Mouse (Mus musculus) myocyte (in vitro differentiated cells): ENCODE measurements at regions not wholly inside any gene's neighbourhood (a gene's known extent, or its start where the extent isn't known, plus 50 kb on each side); places are given as distances from the start of the nearest gene placed in this dataset.

Source experiments
- H3K27me3 ChIP-seq: one replicate; pipeline ENCODE4 v1.6.1; 2011; ENCODE audit not compliant: control insufficient read depth, insufficient read depth, insufficient read length
- H3K36me3 ChIP-seq: one replicate; pipeline ENCODE4 v1.6.1; 2011; ENCODE audit not compliant: control insufficient read depth, insufficient read depth
- H3K4me2 ChIP-seq: one replicate; pipeline ENCODE4 v1.6.1; 2011; ENCODE audit warnings: low read depth, control low read depth
- H3K4me3 ChIP-seq: one replicate; pipeline ENCODE4 v1.5.1; 2011; ENCODE audit warnings: mild to moderate bottlenecking, control low read depth, moderate library complexity
- H3K79me2 ChIP-seq: one replicate; pipeline ENCODE4 v1.6.1; 2011; ENCODE audit not compliant: control insufficient read depth, insufficient read depth
- H3ac ChIP-seq: one replicate; pipeline ENCODE4 v1.6.1; 2011; ENCODE audit not compliant: control insufficient read depth, insufficient read length
- CEBPB ChIP-seq: IDR thresholded peaks from 2 replicates; pipeline ENCODE4 v1.6.1; 2011; ENCODE audit warnings: mild to moderate bottlenecking, moderate library complexity; ENCODE audit not compliant: poor library complexity, insufficient read depth, severe bottlenecking
- E2F4 ChIP-seq: IDR thresholded peaks from one replicate; pipeline ENCODE4 v1.6.1; 2011; ENCODE audit warnings: mild to moderate bottlenecking, control low read depth, moderate library complexity; ENCODE audit not compliant: insufficient read depth
- MAX ChIP-seq: IDR thresholded peaks from one replicate; pipeline ENCODE4 v1.6.1; 2011; ENCODE audit warnings: low read depth, mild to moderate bottlenecking, control low read depth
- MYOD1 ChIP-seq, 3 experiments: IDR thresholded peaks; one replicate each; pipeline ENCODE4 v1.6.1; 2011; ENCODE audit warnings: control low read depth in 2 of 3, low read depth in 2 of 3, mild to moderate bottlenecking in 2 of 3, moderate library complexity in 1 of 3; ENCODE audit not compliant: insufficient read length in 2 of 3, control insufficient read depth in 1 of 3
- MYOG ChIP-seq, 3 experiments: IDR thresholded peaks; one replicate each; pipeline ENCODE4 v1.6.1; 2011; ENCODE audit warnings: control low read depth in 2 of 3, low read depth in 2 of 3, mild to moderate bottlenecking in 2 of 3; ENCODE audit not compliant: insufficient read length in 2 of 3, control insufficient read depth in 1 of 3, insufficient read depth in 1 of 3
- POLR2A ChIP-seq: IDR thresholded peaks from one replicate; pipeline ENCODE4 v1.6.1; 2011; ENCODE audit warnings: low read depth, mild to moderate bottlenecking, control low read depth, moderate library complexity; ENCODE audit not compliant: insufficient read length
- POLR2AphosphoS2 ChIP-seq: IDR thresholded peaks from one replicate; pipeline ENCODE4 v1.6.1; 2011; ENCODE audit warnings: low read depth, control low read depth; ENCODE audit not compliant: insufficient read length
- REST ChIP-seq: IDR thresholded peaks from one replicate; pipeline ENCODE4 v1.6.1; 2011; ENCODE audit warnings: mild to moderate bottlenecking, control low read depth, moderate library complexity; ENCODE audit not compliant: insufficient read depth, insufficient read length
- SRF ChIP-seq: IDR thresholded peaks from one replicate; pipeline ENCODE4 v1.6.1; 2011; ENCODE audit warnings: low read depth; ENCODE audit not compliant: control insufficient read depth, insufficient read length
- TCF12 ChIP-seq: IDR thresholded peaks from one replicate; pipeline ENCODE4 v1.6.1; 2011; ENCODE audit warnings: mild to moderate bottlenecking, control low read depth; ENCODE audit not compliant: poor library complexity, insufficient read depth, severe bottlenecking
- TCF3 ChIP-seq: IDR thresholded peaks from one replicate; pipeline ENCODE4 v1.6.1; 2011; ENCODE audit warnings: low read depth, control low read depth; ENCODE audit not compliant: insufficient read length
- USF1 ChIP-seq: IDR thresholded peaks from one replicate; pipeline ENCODE4 v1.6.1; 2011; ENCODE audit warnings: low read depth, mild to moderate bottlenecking, control low read depth, moderate library complexity

- H3K79me2 ChIP-seq = no peaks in the 10 kb centered on the region
- no peak overlapping the region for H3ac ChIP-seq
- no peak overlapping the region for H3K4me2 ChIP-seq
- TF ChIP-seq USF1 (no peak), POLR2A (no peak), MAX (no peak), REST (no peak), MYOD1 (IDR thresholded peaks at IDR 0.05; ENCODE audit: control insufficient read depth in 1 of 3, insufficient read length in 2 of 3, low read depth in 2 of 3) (no peak), CEBPB (no peak), TCF12 (no peak), POLR2AphosphoS2 (no peak), MYOG (IDR thresholded peaks at IDR 0.05; ENCODE audit: control insufficient read depth in 1 of 3, insufficient read depth in 1 of 3, insufficient read length in 2 of 3, low read depth in 2 of 3) (no peak), E2F4 (no peak), TCF3 (no peak), SRF (no peak)
- no peaks in the 10 kb centered on the region for H3K36me3 ChIP-seq
- H3K4me3 ChIP-seq = no peak overlapping the region
- H3K27me3 ChIP-seq = peaks cover 56% of the 10 kb centered on the region
These were observed 58.8 kb upstream of the Polg start for GRCm38 (mm10) chr7:79524921-79525320.

GRCm38 (mm10) chr7:79523696-79524095, 57.5 kb upstream of the Polg start:
- Histone ChIP-seq H3ac (no peak overlapping the region), H3K4me3 (no peak overlapping the region), H3K36me3 (no peaks in the 10 kb centered on the region), H3K4me2 (no peak overlapping the region), H3K27me3 (peaks cover 61% of the 10 kb centered on the region), H3K79me2 (no peaks in the 10 kb centered on the region)
- TF ChIP-seq MYOG (IDR thresholded peaks at IDR 0.05; ENCODE audit: control insufficient read depth in 1 of 3, insufficient read depth in 1 of 3, insufficient read length in 2 of 3, low read depth in 2 of 3) = no peak
- TF ChIP-seq MYOD1 (IDR thresholded peaks at IDR 0.05; ENCODE audit: control insufficient read depth in 1 of 3, insufficient read length in 2 of 3, low read depth in 2 of 3) = no peak
- TF ChIP-seq E2F4 = no peak
- TF ChIP-seq POLR2A = no peak
- no peak for TF ChIP-seq POLR2AphosphoS2
- TF ChIP-seq CEBPB = no peak
- no peak for TF ChIP-seq REST

- Histone ChIP-seq H3K4me2 (no peak overlapping the region), H3ac (no peak overlapping the region), H3K4me3 (no peak overlapping the region), H3K27me3 (peaks cover 52% of the 10 kb centered on the region), H3K79me2 (no peaks in the 10 kb centered on the region), H3K36me3 (no peaks in the 10 kb centered on the region)
- TF ChIP-seq MYOD1 (IDR thresholded peaks at IDR 0.05; ENCODE audit: control insufficient read depth in 1 of 3, insufficient read length in 2 of 3, low read depth in 2 of 3) = no peak
These were observed 55.9 kb upstream of the Polg start for GRCm38 (mm10) chr7:79522046-79522445.

- H3K27me3 ChIP-seq = peaks cover 48% of the 10 kb centered on the region
- no peaks in the 10 kb centered on the region for H3K36me3 ChIP-seq
- no peak for TF ChIP-seq POLR2A
- TF ChIP-seq USF1 = no peak
- TF ChIP-seq CEBPB = no peak
- TF ChIP-seq MAX = no peak
- TF ChIP-seq MYOD1 (IDR thresholded peaks at IDR 0.05; ENCODE audit: control insufficient read depth in 1 of 3, insufficient read length in 2 of 3, low read depth in 2 of 3) = no peak
- TF ChIP-seq REST = no peak
- TF ChIP-seq SRF = no peak
- no peak for TF ChIP-seq TCF3
- no peak for TF ChIP-seq MYOG (IDR thresholded peaks at IDR 0.05; ENCODE audit: control insufficient read depth in 1 of 3, insufficient read depth in 1 of 3, insufficient read length in 2 of 3, low read depth in 2 of 3)
- TF ChIP-seq E2F4 = no peak
- TF ChIP-seq TCF12 = no peak
- TF ChIP-seq POLR2AphosphoS2 = no peak
- no peak overlapping the region for H3K4me2 ChIP-seq
- H3K4me3 ChIP-seq = no peak overlapping the region
- no peak overlapping the region for H3ac ChIP-seq
- no peaks in the 10 kb centered on the region for H3K79me2 ChIP-seq
These were observed 55.1 kb upstream of the Polg start for GRCm38 (mm10) chr7:79521259-79521658.

- no peaks in the 10 kb centered on the region for H3K36me3 ChIP-seq
- H3K4me3 ChIP-seq = no peak overlapping the region
- peaks cover 48% of the 10 kb centered on the region for H3K27me3 ChIP-seq
- TF ChIP-seq POLR2A (no peak), POLR2AphosphoS2 (no peak), TCF3 (no peak), USF1 (no peak), SRF (no peak), TCF12 (no peak)
- H3K79me2 ChIP-seq = no peaks in the 10 kb centered on the region
- no peak overlapping the region for H3ac ChIP-seq
- H3K4me2 ChIP-seq = no peak overlapping the region
These were observed 54.1 kb upstream of the Polg start for GRCm38 (mm10) chr7:79520222-79520710.
